Mouse (Mus musculus): Measurements from ENCODE around the gene Lsamp. TPM values are rescaled to one million over a fixed set of nuclear protein-coding genes. Genes with fewer than 3 reads are reported as not detected.

Gene Lsamp
- total and polyA plus RNA-seq, 3 experiments, result not detected

DNA sequence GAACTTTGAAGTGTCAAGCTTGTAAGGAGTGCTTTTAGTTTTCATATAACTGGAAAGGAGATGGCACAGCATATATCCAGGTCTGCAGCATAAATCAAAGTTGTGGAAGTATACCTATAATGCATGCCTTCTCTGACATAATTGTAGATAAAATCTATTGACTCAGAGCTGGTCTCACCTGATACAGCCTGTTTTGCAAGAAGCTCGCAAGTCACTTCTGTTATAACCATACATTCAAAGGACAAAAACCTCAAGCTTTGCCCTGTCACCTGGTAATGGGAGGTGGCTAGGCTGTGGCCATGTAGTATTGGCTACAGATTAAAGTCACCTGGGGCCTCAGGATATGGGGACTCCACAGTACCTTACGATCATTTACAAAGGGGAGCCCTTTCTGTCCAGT, 507.4 kb downstream of the Lsamp start:
- in situ Hi-C loops (cut with MboI; ENCODE audit: low pct_ligation_motif_present, low pct_unique_long_range_greater_than_20kb, low sequenced_read_pairs) (no loop called here), dilution Hi-C loops (cut with MboI; ENCODE audit: extremely low pct_ligation_motif_present, extremely low pct_unique_long_range_greater_than_20kb, low sequenced_read_pairs) (no loop called here)
- Histone ChIP-seq H3K4me3 (replicated peaks in 1 of 3; ENCODE audit: low read depth in 2 of 3, low read length in 2 of 3, poor library complexity in 1 of 3) (no peak overlapping the region), H3K4me2 (ENCODE audit: insufficient read depth, low read depth, poor library complexity, severe bottlenecking) (no peak overlapping the region), H3K36me3 (replicated peaks in 1 of 2; ENCODE audit: control insufficient read depth in 1 of 2, insufficient read depth in 1 of 2, low read length in 1 of 2) (no peaks in the 10 kb centered on the region), H3K9me3 (replicated peaks; ENCODE audit: low read length) (peaks cover 47% of the 10 kb centered on the region), H3K27ac (ENCODE audit: insufficient read depth, low read depth) (no peak overlapping the region), H3K79me2 (replicated peaks; ENCODE audit: control insufficient read depth, extremely low read depth, insufficient read depth, poor library complexity, severe bottlenecking) (no peaks in the 10 kb centered on the region), H3K4me1 (ENCODE audit: control insufficient read depth in 1 of 2, insufficient read depth in 2 of 2) (no peaks in the 10 kb centered on the region), H3K27me3 (replicated peaks) (no peaks in the 10 kb centered on the region), H3K9ac (ENCODE audit: insufficient read depth, low read depth) (no peak overlapping the region)
- no peak for DNase-seq (ENCODE audit: extremely low read depth)
- TF ChIP-seq NRF1 (IDR thresholded peaks at IDR 0.05; ENCODE audit: low read depth, low read length), result no peak
- TF ChIP-seq JUN (IDR thresholded peaks at IDR 0.05; ENCODE audit: insufficient read depth, low read depth, low read length), result no peak
- no peak for TF ChIP-seq PAX5 (IDR thresholded peaks at IDR 0.05; ENCODE audit: low read length)
- TF ChIP-seq CHD2 (IDR thresholded peaks at IDR 0.05; ENCODE audit: low read length), result no peak
- no peak for TF ChIP-seq ZC3H11A (IDR thresholded peaks at IDR 0.05; ENCODE audit: low read depth, low read length)
- no peak for TF ChIP-seq USF2 (conservative IDR thresholded peaks at IDR 0.05; ENCODE audit: low read depth, low read length)
- no peak for TF ChIP-seq MXI1 (IDR thresholded peaks at IDR 0.05; ENCODE audit: low read depth, low read length)
- TF ChIP-seq BHLHE40 (IDR thresholded peaks at IDR 0.05; ENCODE audit: low read depth, low read length), result no peak
- TF ChIP-seq HCFC1 (IDR thresholded peaks at IDR 0.05; ENCODE audit: low read depth, low read length), result no peak
- no peak for TF ChIP-seq UBTF (IDR thresholded peaks at IDR 0.05; ENCODE audit: low read depth, low read length)
- no peak for TF ChIP-seq ZNF384 (IDR thresholded peaks at IDR 0.05; ENCODE audit: low read depth, low read length)
- no peak for TF ChIP-seq NELFE (IDR thresholded peaks at IDR 0.05; ENCODE audit: low read depth, low read length)
- TF ChIP-seq CTCF (conservative IDR thresholded peaks at IDR 0.05 in 1 of 2, IDR thresholded peaks at IDR 0.05 in 1 of 2; ENCODE audit: low read depth in 2 of 2, low read length in 2 of 2), result no peak
- TF ChIP-seq CHD1 (IDR thresholded peaks at IDR 0.05; ENCODE audit: low read depth, low read length), result no peak
- no peak for TF ChIP-seq RAD21 (IDR thresholded peaks at IDR 0.05; ENCODE audit: low read depth, low read length)
- TF ChIP-seq JUND (conservative IDR thresholded peaks at IDR 0.05; ENCODE audit: low read depth, low read length), result no peak

DNA sequence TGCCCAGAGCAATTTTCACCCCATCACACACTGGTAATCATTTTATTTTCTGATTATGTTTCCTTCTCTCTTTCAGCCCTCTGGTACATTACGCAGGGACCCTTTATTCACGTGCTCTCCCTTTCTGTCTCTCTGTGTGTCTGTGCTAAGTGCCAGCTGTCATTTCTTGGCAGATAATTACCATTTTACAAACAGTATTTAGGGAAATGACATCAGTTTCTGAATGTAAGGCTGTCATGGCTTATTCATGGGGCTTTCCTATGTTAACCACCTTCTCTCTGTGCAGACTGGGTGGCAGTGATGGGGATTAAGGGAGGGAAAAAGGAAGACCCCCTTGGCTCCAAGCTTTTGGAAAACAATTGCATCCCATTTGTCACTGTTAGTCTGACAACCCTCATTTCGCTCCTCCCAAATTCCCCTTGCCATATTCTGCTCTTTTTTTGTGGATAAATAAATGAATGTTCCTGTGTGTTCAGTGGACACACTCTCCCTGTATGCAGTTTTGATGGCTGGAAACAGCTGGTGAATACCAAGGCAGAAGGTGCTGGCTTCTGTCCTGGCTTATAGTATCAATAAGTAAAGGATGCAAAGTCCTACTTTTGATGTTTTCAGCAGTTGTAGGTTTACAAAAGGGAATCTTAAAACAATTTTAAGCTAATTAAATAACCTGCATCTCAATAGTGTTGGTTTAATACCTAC, 520.2 kb downstream of the Lsamp start:
- Histone ChIP-seq H3K36me3 (replicated peaks in 1 of 2; ENCODE audit: control insufficient read depth in 1 of 2, insufficient read depth in 1 of 2, low read length in 1 of 2) (no peaks in the 10 kb centered on the region), H3K4me3 (replicated peaks in 1 of 3; ENCODE audit: low read depth in 2 of 3, low read length in 2 of 3, poor library complexity in 1 of 3) (no peak overlapping the region), H3K79me2 (replicated peaks; ENCODE audit: control insufficient read depth, extremely low read depth, insufficient read depth, poor library complexity, severe bottlenecking) (no peaks in the 10 kb centered on the region), H3K4me1 (ENCODE audit: control insufficient read depth in 1 of 2, insufficient read depth in 2 of 2) (no peaks in the 10 kb centered on the region), H3K9ac (ENCODE audit: insufficient read depth, low read depth) (no peak overlapping the region), H3K4me2 (ENCODE audit: insufficient read depth, low read depth, poor library complexity, severe bottlenecking) (no peak overlapping the region), H3K27me3 (replicated peaks) (no peaks in the 10 kb centered on the region), H3K9me3 (replicated peaks; ENCODE audit: low read length) (peaks cover 29% of the 10 kb centered on the region), H3K27ac (ENCODE audit: insufficient read depth, low read depth) (no peak overlapping the region)
- TF ChIP-seq ZKSCAN1 (IDR thresholded peaks at IDR 0.05; ENCODE audit: borderline replicate concordance, low read depth, low read length) (no peak), IRF4 (IDR thresholded peaks at IDR 0.05; ENCODE audit: low read depth, low read length) (no peak), KAT2A (IDR thresholded peaks at IDR 0.05; ENCODE audit: insufficient replicate concordance, low read length) (no peak), NRF1 (IDR thresholded peaks at IDR 0.05; ENCODE audit: low read depth, low read length) (no peak), GABPA (IDR thresholded peaks at IDR 0.05; ENCODE audit: insufficient replicate concordance, low read depth, low read length) (no peak), E2F4 (IDR thresholded peaks at IDR 0.05; ENCODE audit: insufficient replicate concordance, low read depth, low read length) (no peak), CHD1 (IDR thresholded peaks at IDR 0.05; ENCODE audit: low read depth, low read length) (no peak), EP300 (IDR thresholded peaks at IDR 0.05; ENCODE audit: low read length) (no peak), ELF1 (IDR thresholded peaks at IDR 0.05; ENCODE audit: low read depth, low read length) (no peak), UBTF (IDR thresholded peaks at IDR 0.05; ENCODE audit: low read depth, low read length) (no peak)
- in situ Hi-C loops (cut with MboI; ENCODE audit: low pct_ligation_motif_present, low pct_unique_long_range_greater_than_20kb, low sequenced_read_pairs) (no loop called here), dilution Hi-C loops (cut with MboI; ENCODE audit: extremely low pct_ligation_motif_present, extremely low pct_unique_long_range_greater_than_20kb, low sequenced_read_pairs) (no loop called here)
- DNase-seq (ENCODE audit: extremely low read depth), result no peak
